In genomic region chr4:101647976-101648642, GRCm38 (mm10) we compare ENCODE assay signal across 8 mouse cellular contexts. TPM values are rescaled to one million over a fixed set of nuclear protein-coding genes. Genes with fewer than 3 reads are reported as not detected.
A peak's percentile ranks its signal among the peaks of the same experiment; 100 is the strongest.
DNase-seq lines count a peak whose midpoint lies in the region; ATAC-seq and TF ChIP-seq lines count a peak whose summit lies in the region.

No protein-coding gene starts in this region.

- H3K4me3 ChIP-seq in heart, adult 2 months, result peak overlapping the region; percentile 74
- peak overlapping the region; percentile 71 to 90 for H3K4me3 ChIP-seq in MEL (ENCODE audit: control insufficient read depth in 1 of 2, insufficient read depth in 1 of 2, low read depth in 2 of 2, low read length in 2 of 2)
- peak overlapping the region; percentile 81 for H3K4me3 ChIP-seq in heart, embryonic 13.5 days
- peak overlapping the region; percentile 90 for H3K4me3 ChIP-seq in liver, embryonic 11.5 days (ENCODE audit: low read depth, low read length)
- peak overlapping the region; percentile 85 for H3K4me3 ChIP-seq in neural tube, embryonic 14.5 days (ENCODE audit: low read depth, low read length)

- peak overlapping the region; percentile 82 for H3K4me2 ChIP-seq in heart, embryonic 13.5 days
- H3K4me2 ChIP-seq in liver, embryonic 11.5 days, result peak overlapping the region; percentile 78
- peak overlapping the region; percentile 58 for H3K4me2 ChIP-seq in neural tube, embryonic 14.5 days (ENCODE audit: low read depth, low read length)

- no peak for TF ChIP-seq POLR2A in heart, adult 2 months (IDR thresholded peaks at IDR 0.05; ENCODE audit: insufficient read depth, low read depth, low read length)
- TF ChIP-seq POLR2A in MEL (IDR thresholded peaks at IDR 0.05; ENCODE audit: control insufficient read depth in 1 of 2, insufficient read depth in 1 of 2, low read depth in 1 of 2, low read length in 2 of 2, poor library complexity in 1 of 2), result peak; percentile 14 to 48; a peak in 1 of 4 replicates

- peaks cover 7% of the 10 kb centered on the region for H3K4me1 ChIP-seq in heart, adult 2 months (ENCODE audit: control insufficient read depth, insufficient read depth, low read length)
- H3K4me1 ChIP-seq in MEL (ENCODE audit: control insufficient read depth in 1 of 2, insufficient read depth in 2 of 2, low read length in 2 of 2), result peaks cover 17 to 30% of the 10 kb centered on the region in 2 experiments
- H3K4me1 ChIP-seq in heart, embryonic 13.5 days, result peaks cover 20% of the 10 kb centered on the region
- peaks cover 22% of the 10 kb centered on the region for H3K4me1 ChIP-seq in liver, embryonic 11.5 days (replicated peaks; ENCODE audit: control insufficient read depth, insufficient read depth, low read length)
- H3K4me1 ChIP-seq in neural tube, embryonic 14.5 days (ENCODE audit: control insufficient read depth, insufficient read depth, low read length), result peaks cover 9% of the 10 kb centered on the region; the same call in 1 of the 2 replicates

- peak overlapping the region; percentile 98 for H3K27ac ChIP-seq in heart, adult 2 months
- peak overlapping the region; percentile 97 for H3K27ac ChIP-seq in MEL (ENCODE audit: control insufficient read depth, low read depth, low read length)
- peak overlapping the region; percentile 93 for H3K27ac ChIP-seq in heart, embryonic 13.5 days (replicated peaks)
- peak overlapping the region; percentile 85 for H3K27ac ChIP-seq in liver, embryonic 11.5 days (ENCODE audit: low read depth, low read length)
- peak overlapping the region; percentile 93 for H3K27ac ChIP-seq in neural tube, embryonic 14.5 days (ENCODE audit: low read depth, low read length)

- intact Hi-C loops in heart, adult 2 months (cut with DNase I), result loop anchor here (5.0 to 10.0 kb wide), 2 partner anchors 291 to 383 kb away; partner anchors contain the start of gene Jak1

- TF ChIP-seq CTCF in heart, adult 2 months (IDR thresholded peaks at IDR 0.05), result no peak
- no peak for TF ChIP-seq CTCF in MEL (IDR thresholded peaks at IDR 0.05 in 2 of 3, conservative IDR thresholded peaks at IDR 0.05 in 1 of 3; ENCODE audit: control insufficient read depth in 1 of 3, insufficient read depth in 1 of 3, low read depth in 2 of 3, low read length in 3 of 3, poor library complexity in 1 of 3, severe bottlenecking in 1 of 3)

- no peaks in the 10 kb centered on the region for H3K27me3 ChIP-seq in heart, adult 2 months (ENCODE audit: control insufficient read depth, insufficient read depth, low read length)
- H3K27me3 ChIP-seq in MEL (ENCODE audit: control insufficient read depth in 1 of 2, insufficient read depth in 2 of 2, low read length in 2 of 2), result no peaks in the 10 kb centered on the region
- no peaks in the 10 kb centered on the region for H3K27me3 ChIP-seq in heart, embryonic 13.5 days (replicated peaks)
- no peaks in the 10 kb centered on the region for H3K27me3 ChIP-seq in liver, embryonic 11.5 days (replicated peaks; ENCODE audit: control insufficient read depth, insufficient read depth, low read length)
- H3K27me3 ChIP-seq in neural tube, embryonic 14.5 days (ENCODE audit: control insufficient read depth, insufficient read depth, low read length), result no peaks in the 10 kb centered on the region

- H3K36me3 ChIP-seq in heart, adult 2 months (ENCODE audit: control insufficient read depth, insufficient read depth, low read length), result 0 out of 2 replicates have a peak, but pooled peaks cover 3% of the 10 kb centered on the region
- H3K36me3 ChIP-seq in MEL (ENCODE audit: control insufficient read depth in 1 of 2, insufficient read depth in 2 of 2, low read length in 2 of 2), result peaks cover 0 to 38% of the 10 kb centered on the region in 2 experiments
- 0 out of 2 replicates have a peak, but pooled peaks cover 6% of the 10 kb centered on the region for H3K36me3 ChIP-seq in heart, embryonic 13.5 days
- H3K36me3 ChIP-seq in liver, embryonic 11.5 days (ENCODE audit: control insufficient read depth, insufficient read depth, low read length), result no peaks in the 10 kb centered on the region
- H3K36me3 ChIP-seq in neural tube, embryonic 14.5 days (ENCODE audit: control insufficient read depth, insufficient read depth, low read length), result no peaks in the 10 kb centered on the region

- peak overlapping the region; percentile 94 for H3K9ac ChIP-seq in heart, adult 2 months (ENCODE audit: low read depth, low read length)
- H3K9ac ChIP-seq in MEL (ENCODE audit: control insufficient read depth, low read depth, low read length, poor library complexity, severe bottlenecking), result peak overlapping the region; percentile 91
- peak overlapping the region; percentile 94 for H3K9ac ChIP-seq in heart, embryonic 13.5 days
- peak overlapping the region; percentile 98 for H3K9ac ChIP-seq in liver, embryonic 11.5 days (ENCODE audit: low read depth, low read length)
- H3K9ac ChIP-seq in neural tube, embryonic 14.5 days (replicated peaks; ENCODE audit: low read depth, low read length), result peak overlapping the region; percentile 90

- TF ChIP-seq RAD21 in MEL (IDR thresholded peaks at IDR 0.05; ENCODE audit: low read depth, low read length), result no peak

- peak; percentile 0; the same call in 1 of the 2 replicates for ATAC-seq in heart, embryonic 13.5 days (ENCODE audit: extremely low read depth, insufficient number of reproducible peaks, low FRiP score, low TSS enrichment)
- peak; percentile 6 for ATAC-seq in liver, embryonic 11.5 days (replicated peaks; ENCODE audit: low FRiP score)
- ATAC-seq in neural tube, embryonic 14.5 days (ENCODE audit: low read depth), result no peak; the same call in 1 of the 2 replicates

- peaks cover 3% of the 10 kb centered on the region; the same call in 1 of the 2 replicates for H3K79me2 ChIP-seq in heart, adult 2 months (replicated peaks; ENCODE audit: control insufficient read depth, insufficient read depth, low read length)
- peaks cover 40% of the 10 kb centered on the region for H3K79me2 ChIP-seq in MEL (ENCODE audit: control insufficient read depth, insufficient read depth, low read length, poor library complexity)

- no peaks in the 10 kb centered on the region for H3K9me3 ChIP-seq in MEL (replicated peaks; ENCODE audit: insufficient read depth, low read length)
- no peaks in the 10 kb centered on the region for H3K9me3 ChIP-seq in heart, embryonic 13.5 days
- H3K9me3 ChIP-seq in liver, embryonic 11.5 days (ENCODE audit: control insufficient read depth, low read length), result no peaks in the 10 kb centered on the region
- H3K9me3 ChIP-seq in neural tube, embryonic 14.5 days (ENCODE audit: control insufficient read depth, low read length), result no peaks in the 10 kb centered on the region

- TF ChIP-seq EP300 in heart, adult 2 months (IDR thresholded peaks at IDR 0.05; ENCODE audit: insufficient read depth, low read depth, low read length), result no peak
- peak in 1 of 2 experiments; percentile 35; a peak in 1 of 4 replicates for TF ChIP-seq EP300 in MEL (IDR thresholded peaks at IDR 0.05; ENCODE audit: low read depth in 1 of 2, low read length in 2 of 2)

- WGBS in heart, adult 2 months, result under 1% methylated on average over 20 of the region's 20 CpGs
- WGBS in heart, embryonic 13.5 days, result 1% methylated on average over 20 of the region's 20 CpGs
- WGBS in liver, embryonic 11.5 days, result under 1% methylated on average over 20 of the region's 20 CpGs
- WGBS in neural tube, embryonic 14.5 days, result under 1% methylated on average over 20 of the region's 20 CpGs

- DNase-seq in heart, adult 2 months, result no peak
- no peak for DNase-seq in heart, postnatal 4 days
- peak; percentile 64 for DNase-seq in MEL (ENCODE audit: low read depth, low spot score)
- no peak for DNase-seq in liver, embryonic 11.5 days (ENCODE audit: low spot score)
- no peak for DNase-seq in layer of hippocampus, postnatal 10 days (ENCODE audit: low spot score in 2 of 2)
- DNase-seq in frontal cortex, postnatal 10 days (ENCODE audit: low spot score in 2 of 2), result no peak

TF ChIP-seq in MEL, 35 proteins besides CTCF, POLR2A, EP300 and RAD21 (continues in another document):
- TF ChIP-seq CHD2 (IDR thresholded peaks at IDR 0.05; ENCODE audit: low read length) (no peak), BHLHE40 (IDR thresholded peaks at IDR 0.05; ENCODE audit: borderline replicate concordance, low read depth, low read length) (0 out of 2 replicates have a peak, but pooled peaks have one; percentile 11), USF2 (IDR thresholded peaks at IDR 0.05; ENCODE audit: borderline replicate concordance in 1 of 2, insufficient read depth in 1 of 2, low read depth in 1 of 2, low read length in 2 of 2) (no peak), HCFC1 (IDR thresholded peaks at IDR 0.05; ENCODE audit: low read depth, low read length) (no peak), JUND (IDR thresholded peaks at IDR 0.05; ENCODE audit: low read depth, low read length) (no peak), E2F4 (IDR thresholded peaks at IDR 0.05; ENCODE audit: borderline replicate concordance, low read depth, low read length) (no peak), TBP (IDR thresholded peaks at IDR 0.05; ENCODE audit: low read depth, low read length) (no peak), ZKSCAN1 (IDR thresholded peaks at IDR 0.05; ENCODE audit: low read depth, low read length) (0 out of 2 replicates have a peak, but pooled peaks have one; percentile 42), POLR2AphosphoS5 (IDR thresholded peaks at IDR 0.05; ENCODE audit: borderline replicate concordance, low read depth, low read length) (no peak), SIN3A (IDR thresholded peaks at IDR 0.05; ENCODE audit: low read length) (peak; percentile 69), NELFE (IDR thresholded peaks at IDR 0.05; ENCODE audit: low read depth, low read length) (peak; percentile 39; the same call in 1 of the 2 replicates), MXI1 (IDR thresholded peaks at IDR 0.05; ENCODE audit: low read depth, low read length) (peak; percentile 45; the same call in 1 of the 2 replicates), MYC (IDR thresholded peaks at IDR 0.05; ENCODE audit: low read depth, low read length) (0 out of 2 replicates have a peak, but pooled peaks have one; percentile 5), CHD1 (IDR thresholded peaks at IDR 0.05; ENCODE audit: low read depth, low read length) (0 out of 2 replicates have a peak, but pooled peaks have one; percentile 89), SMC3 (IDR thresholded peaks at IDR 0.05; ENCODE audit: low read depth, low read length) (no peak), MAFK (IDR thresholded peaks at IDR 0.05; ENCODE audit: borderline replicate concordance, low read depth, low read length) (no peak)

RNA-seq across cellular contexts. Expression of gene Leprot, which starts 0.6 kb away (rescaled TPM):
- total RNA-seq in heart, adult 2 months (2021), result 10 to 100 TPM; 24.2 to 30.2 TPM
- polyA plus RNA-seq in heart, adult 2 months (2012; rRNA removed), result 37.9 and 59.2 TPM in 2 replicates
- 10 to 100 TPM; 53.0 to 55.1 TPM for total RNA-seq in heart, postnatal 4 days (2021)
- 39.6 and 51.7 TPM in 2 replicates for total RNA-seq in MEL (2012; rRNA removed)
- polyA plus RNA-seq in MEL (2012; ENCODE audit: insufficient read depth in 1 of 2, insufficient read length in 2 of 2, low read depth in 1 of 2, low replicate concordance in 2 of 2, missing spikeins in 1 of 2), result 10 to 100 TPM in 1 of 2 experiments, not detected in 1; 51.5 TPM
- 71.0 and 80.2 TPM in 2 replicates for polyA plus RNA-seq in heart, embryonic 13.5 days (2015; fragmentation: Nextera tagmentation; extraction: Ambion mirVana)
- polyA plus RNA-seq in liver, embryonic 11.5 days (2014; fragmentation: Nextera tagmentation; extraction: Ambion mirVana), result 70.8 and 79.0 TPM in 2 replicates
- 72.1 and 84.5 TPM in 2 replicates for polyA plus RNA-seq in neural tube, embryonic 14.5 days (2014; fragmentation: Nextera tagmentation; extraction: Ambion mirVana)
- 10 to 100 TPM; 28.3 to 34.7 TPM for total RNA-seq in layer of hippocampus, postnatal 10 days (2021)
